Mouse (Mus musculus): ENCODE measurements at regions not wholly inside any gene's neighbourhood (a gene's known extent, or its start where the extent isn't known, plus 50 kb on each side); places are given as distances from the start of the nearest gene placed in this dataset.

DNA sequence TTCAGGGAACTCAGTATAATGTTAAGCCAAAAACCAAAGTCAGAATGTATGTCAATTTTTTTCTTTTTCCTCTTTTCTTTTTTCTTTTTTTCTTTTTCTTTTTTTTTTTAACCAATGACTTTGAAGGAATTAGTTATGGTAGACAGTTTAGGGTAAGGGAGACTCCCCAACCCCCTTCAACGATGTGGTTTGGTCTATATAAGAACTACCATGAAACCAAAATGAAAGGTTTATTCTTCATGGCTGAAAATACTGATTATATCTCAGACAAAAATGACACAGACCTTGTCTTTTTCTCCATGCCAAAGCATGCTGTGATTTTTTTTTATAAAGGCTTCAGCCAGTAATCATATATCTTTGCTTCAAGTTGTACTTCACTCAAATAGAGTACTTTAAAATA is 526.7 kb downstream of the Ptprc start:
- ATAC-seq (ENCODE audit: low read depth) = peak; percentile 30; the same call in 1 of the 2 replicates
- H3K4me1 ChIP-seq (ENCODE audit: control insufficient read depth, insufficient read depth, low read length) = peaks cover 25% of the 10 kb centered on the region
- H3K27ac ChIP-seq (replicated peaks; ENCODE audit: low read depth, low read length) = peak overlapping the region; percentile 0; the same call in 1 of the 2 replicates
- no peaks in the 10 kb centered on the region for H3K36me3 ChIP-seq (ENCODE audit: control insufficient read depth, insufficient read depth, low read length)
- no peaks in the 10 kb centered on the region for H3K27me3 ChIP-seq (replicated peaks; ENCODE audit: control insufficient read depth, insufficient read depth, low read length)
- H3K4me2 ChIP-seq (ENCODE audit: low read depth, low read length) = no peak overlapping the region
- DNase-seq (ENCODE audit: low spot score) = peak; percentile 53
- no peak overlapping the region for H3K9ac ChIP-seq (ENCODE audit: low read depth, low read length)
- H3K9me3 ChIP-seq (ENCODE audit: control insufficient read depth, low read length) = no peaks in the 10 kb centered on the region
- WGBS = 45% methylated on average over 1 of the region's 1 CpGs
- no peak overlapping the region for H3K4me3 ChIP-seq (ENCODE audit: low read depth, low read length)

DNA sequence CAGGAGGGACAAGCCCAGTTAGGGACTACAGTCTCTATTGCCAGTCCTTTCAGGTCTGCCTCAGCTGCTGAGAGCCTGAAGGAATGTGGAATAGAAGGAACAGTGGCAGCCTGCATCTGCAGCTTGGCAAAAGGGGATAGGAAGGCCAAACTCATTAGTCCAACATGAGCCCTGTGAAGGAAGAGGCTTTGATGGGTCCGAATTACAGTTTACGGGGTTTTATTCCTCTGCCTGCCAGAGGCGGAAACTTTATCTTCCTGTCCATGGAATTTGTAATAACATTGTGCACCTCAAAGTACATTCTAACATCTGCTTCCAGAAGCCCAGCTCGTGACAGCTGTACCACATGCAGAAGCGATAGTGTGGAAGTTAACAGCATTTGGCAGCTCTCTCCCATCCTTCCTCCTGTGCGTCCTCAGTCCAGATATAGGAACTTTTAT is 530.9 kb downstream of the Ptprc start:
- H3K27me3 ChIP-seq (replicated peaks; ENCODE audit: control insufficient read depth, insufficient read depth, low read length) = no peaks in the 10 kb centered on the region
- 27% methylated on average over 6 of the region's 6 CpGs for WGBS
- H3K9ac ChIP-seq (ENCODE audit: low read depth, low read length) = no peak overlapping the region
- H3K27ac ChIP-seq (replicated peaks; ENCODE audit: low read depth, low read length) = peak overlapping the region; percentile 54
- no peaks in the 10 kb centered on the region for H3K9me3 ChIP-seq (ENCODE audit: control insufficient read depth, low read length)
- peak; percentile 77 for ATAC-seq (ENCODE audit: low read depth)
- no peak overlapping the region for H3K4me3 ChIP-seq (ENCODE audit: low read depth, low read length)
- DNase-seq (ENCODE audit: low spot score) = peak; percentile 83
- H3K4me1 ChIP-seq (ENCODE audit: control insufficient read depth, insufficient read depth, low read length) = peaks cover 12% of the 10 kb centered on the region
- no peaks in the 10 kb centered on the region for H3K36me3 ChIP-seq (ENCODE audit: control insufficient read depth, insufficient read depth, low read length)
- H3K4me2 ChIP-seq (ENCODE audit: low read depth, low read length) = no peak overlapping the region

DNA sequence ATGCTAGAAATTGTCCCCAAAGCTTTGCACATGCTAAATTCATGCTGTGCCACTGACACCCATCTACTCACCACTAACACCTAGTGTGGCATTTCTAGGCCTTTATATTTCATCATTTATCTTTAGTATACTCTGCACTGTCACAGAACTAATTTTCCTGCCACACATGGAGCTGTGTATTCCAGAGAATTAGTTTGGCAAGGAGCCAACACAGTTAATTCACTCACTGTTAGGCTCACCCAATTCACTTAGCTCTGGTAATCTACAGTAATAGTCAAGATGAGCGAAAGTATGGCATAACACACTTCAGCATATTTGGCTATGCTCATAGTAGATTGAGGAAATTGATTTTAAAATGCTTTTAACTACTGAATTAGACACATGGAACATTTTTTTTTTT is 532.0 kb downstream of the Ptprc start:
- H3K4me1 ChIP-seq (ENCODE audit: control insufficient read depth, insufficient read depth, low read length) = peaks cover 10% of the 10 kb centered on the region
- H3K4me2 ChIP-seq (ENCODE audit: low read depth, low read length) = no peak overlapping the region
- no peaks in the 10 kb centered on the region for H3K9me3 ChIP-seq (ENCODE audit: control insufficient read depth, low read length)
- H3K9ac ChIP-seq (ENCODE audit: low read depth, low read length) = no peak overlapping the region
- H3K4me3 ChIP-seq (ENCODE audit: low read depth, low read length) = no peak overlapping the region
- DNase-seq (ENCODE audit: low spot score) (peak; percentile 54), ATAC-seq (ENCODE audit: low read depth) (no peak)
- no peak overlapping the region for H3K27ac ChIP-seq (replicated peaks; ENCODE audit: low read depth, low read length)
- H3K36me3 ChIP-seq (ENCODE audit: control insufficient read depth, insufficient read depth, low read length) = no peaks in the 10 kb centered on the region
- 78% methylated on average over 1 of the region's 1 CpGs for WGBS
- no peaks in the 10 kb centered on the region for H3K27me3 ChIP-seq (replicated peaks; ENCODE audit: control insufficient read depth, insufficient read depth, low read length)

DNA sequence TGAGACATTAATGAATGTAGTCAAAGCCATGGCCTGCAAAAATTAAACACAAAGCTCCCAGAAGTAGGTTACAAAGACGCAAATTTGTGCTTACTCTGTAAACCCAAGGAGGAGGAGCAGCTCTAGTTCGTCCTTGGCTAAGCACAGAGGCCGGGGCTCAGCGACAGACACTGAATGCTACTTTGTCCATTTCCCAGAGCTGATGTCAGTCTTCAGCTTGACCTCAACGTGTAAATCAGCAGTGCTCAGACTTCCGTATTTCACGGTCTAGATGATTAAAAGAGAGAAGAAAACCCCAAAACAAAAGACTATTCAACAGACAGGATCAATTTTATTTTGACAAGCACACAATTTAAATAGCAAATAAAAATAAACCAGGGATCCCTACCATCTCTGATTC is 534.7 kb downstream of the Ptprc start:
- H3K9me3 ChIP-seq (ENCODE audit: control insufficient read depth, low read length) = no peaks in the 10 kb centered on the region
- H3K36me3 ChIP-seq (ENCODE audit: control insufficient read depth, insufficient read depth, low read length) = no peaks in the 10 kb centered on the region
- no peaks in the 10 kb centered on the region for H3K27me3 ChIP-seq (replicated peaks; ENCODE audit: control insufficient read depth, insufficient read depth, low read length)
- DNase-seq (ENCODE audit: low spot score) (no peak), ATAC-seq (ENCODE audit: low read depth) (no peak)
- H3K4me1 ChIP-seq (ENCODE audit: control insufficient read depth, insufficient read depth, low read length) = peaks cover 20% of the 10 kb centered on the region
- H3K4me3 ChIP-seq (ENCODE audit: low read depth, low read length) = no peak overlapping the region
- H3K4me2 ChIP-seq (ENCODE audit: low read depth, low read length) = no peak overlapping the region
- WGBS = 25% methylated on average over 7 of the region's 7 CpGs
- H3K9ac ChIP-seq (ENCODE audit: low read depth, low read length) = no peak overlapping the region
- no peak overlapping the region for H3K27ac ChIP-seq (replicated peaks; ENCODE audit: low read depth, low read length)

DNA sequence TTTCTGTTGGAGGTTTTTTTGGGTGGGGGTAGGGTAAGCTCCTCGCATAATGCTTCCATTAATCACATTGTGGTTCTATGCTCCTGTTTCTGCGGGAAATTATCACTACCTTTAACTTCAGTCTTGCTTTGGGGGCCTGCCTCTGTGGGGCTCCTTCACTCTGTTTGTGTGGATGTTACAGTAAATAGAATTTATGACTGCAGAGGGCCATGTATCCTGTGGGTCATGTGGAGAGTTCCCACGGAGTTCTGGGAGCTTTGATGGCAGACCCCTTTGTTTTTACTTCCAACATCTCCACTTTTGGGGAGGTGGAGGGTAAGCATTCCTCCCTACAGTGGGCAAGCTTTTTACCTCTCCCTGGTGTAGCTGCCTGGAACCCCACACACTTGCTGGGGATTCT is 538.6 kb downstream of the Ptprc start:
- Histone ChIP-seq H3K9me3 (ENCODE audit: control insufficient read depth, low read length) (no peaks in the 10 kb centered on the region), H3K27me3 (replicated peaks; ENCODE audit: control insufficient read depth, insufficient read depth, low read length) (no peaks in the 10 kb centered on the region), H3K4me2 (ENCODE audit: low read depth, low read length) (no peak overlapping the region), H3K27ac (replicated peaks; ENCODE audit: low read depth, low read length) (0 out of 2 replicates have a peak overlapping the region, but pooled peaks have one; percentile 33), H3K36me3 (ENCODE audit: control insufficient read depth, insufficient read depth, low read length) (no peaks in the 10 kb centered on the region), H3K4me3 (ENCODE audit: low read depth, low read length) (no peak overlapping the region), H3K9ac (ENCODE audit: low read depth, low read length) (no peak overlapping the region), H3K4me1 (ENCODE audit: control insufficient read depth, insufficient read depth, low read length) (peaks cover 13% of the 10 kb centered on the region)
- no peak for ATAC-seq (ENCODE audit: low read depth)
- DNase-seq (ENCODE audit: low spot score) = no peak
- WGBS = 38% methylated on average over 3 of the region's 3 CpGs

DNA sequence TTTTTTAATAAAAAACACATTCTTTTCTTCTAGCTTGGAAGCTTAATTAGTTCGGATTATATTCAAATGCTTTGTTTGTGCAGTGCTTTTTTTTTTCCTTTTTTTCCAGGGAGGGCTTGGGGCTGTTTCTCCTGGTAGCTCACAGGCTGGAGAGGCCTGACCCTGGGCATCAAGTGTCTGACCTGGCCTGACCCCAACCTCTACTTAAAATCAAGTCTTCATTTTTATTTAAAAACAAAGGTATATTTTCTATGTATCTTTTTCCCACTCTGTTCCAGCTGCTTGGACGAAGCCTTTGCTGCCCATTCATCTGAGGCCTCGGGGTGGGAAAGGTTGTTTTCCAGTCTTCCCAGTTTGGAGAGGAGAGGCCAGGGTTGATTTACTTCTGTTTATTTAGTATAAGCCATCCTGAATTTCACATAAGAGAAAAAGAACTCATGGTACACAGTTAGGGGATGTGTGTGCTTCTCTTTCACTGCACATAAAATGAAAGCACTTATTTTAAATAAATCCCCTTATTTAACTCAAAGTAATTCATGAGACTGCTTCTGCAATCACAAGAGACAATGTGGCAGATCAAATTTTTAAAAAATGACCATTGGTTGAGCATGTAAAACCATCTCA is 539.1 kb downstream of the Ptprc start:
- no peak overlapping the region for H3K9ac ChIP-seq (ENCODE audit: low read depth, low read length)
- H3K36me3 ChIP-seq (ENCODE audit: control insufficient read depth, insufficient read depth, low read length) = no peaks in the 10 kb centered on the region
- ATAC-seq (ENCODE audit: low read depth) (no peak), DNase-seq (ENCODE audit: low spot score) (no peak)
- H3K4me1 ChIP-seq (ENCODE audit: control insufficient read depth, insufficient read depth, low read length) = peaks cover 13% of the 10 kb centered on the region
- H3K4me3 ChIP-seq (ENCODE audit: low read depth, low read length) = no peak overlapping the region
- H3K9me3 ChIP-seq (ENCODE audit: control insufficient read depth, low read length) = no peaks in the 10 kb centered on the region
- H3K4me2 ChIP-seq (ENCODE audit: low read depth, low read length) = no peak overlapping the region
- 31% methylated on average over 3 of the region's 3 CpGs for WGBS
- no peaks in the 10 kb centered on the region for H3K27me3 ChIP-seq (replicated peaks; ENCODE audit: control insufficient read depth, insufficient read depth, low read length)
- peak overlapping the region; percentile 33; the same call in 1 of the 2 replicates for H3K27ac ChIP-seq (replicated peaks; ENCODE audit: low read depth, low read length)

DNA sequence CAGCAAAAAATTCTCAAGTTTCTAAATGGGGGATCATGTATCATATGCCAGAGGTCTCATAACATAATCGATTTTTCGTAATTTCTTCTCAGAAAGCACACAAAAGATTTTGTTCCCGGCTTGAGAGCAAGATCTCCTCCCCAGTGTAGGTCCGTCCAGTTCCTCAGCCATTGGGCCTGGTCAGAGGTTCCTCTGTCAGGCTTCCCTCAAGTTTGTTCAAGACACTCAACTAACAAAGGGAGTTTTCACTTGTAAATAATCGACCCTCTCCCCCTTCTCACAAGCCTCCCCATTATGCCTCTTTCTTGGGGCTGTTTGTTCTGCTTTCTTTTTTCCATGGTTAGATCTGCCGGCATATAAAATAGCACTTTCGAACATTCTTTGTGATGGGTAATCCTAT is 539.7 kb downstream of the Ptprc start:
- peaks cover 13% of the 10 kb centered on the region for H3K4me1 ChIP-seq (ENCODE audit: control insufficient read depth, insufficient read depth, low read length)
- H3K4me3 ChIP-seq (ENCODE audit: low read depth, low read length) = no peak overlapping the region
- H3K4me2 ChIP-seq (ENCODE audit: low read depth, low read length) = no peak overlapping the region; the same call in 1 of the 2 replicates
- WGBS = 28% methylated on average over 7 of the region's 7 CpGs
- no peak for ATAC-seq (ENCODE audit: low read depth)
- H3K9ac ChIP-seq (ENCODE audit: low read depth, low read length) = no peak overlapping the region
- H3K27me3 ChIP-seq (replicated peaks; ENCODE audit: control insufficient read depth, insufficient read depth, low read length) = no peaks in the 10 kb centered on the region
- no peaks in the 10 kb centered on the region for H3K9me3 ChIP-seq (ENCODE audit: control insufficient read depth, low read length)
- no peaks in the 10 kb centered on the region for H3K36me3 ChIP-seq (ENCODE audit: control insufficient read depth, insufficient read depth, low read length)
- DNase-seq (ENCODE audit: low spot score) = no peak
- no peak overlapping the region; the same call in 1 of the 2 replicates for H3K27ac ChIP-seq (replicated peaks; ENCODE audit: low read depth, low read length)

DNA sequence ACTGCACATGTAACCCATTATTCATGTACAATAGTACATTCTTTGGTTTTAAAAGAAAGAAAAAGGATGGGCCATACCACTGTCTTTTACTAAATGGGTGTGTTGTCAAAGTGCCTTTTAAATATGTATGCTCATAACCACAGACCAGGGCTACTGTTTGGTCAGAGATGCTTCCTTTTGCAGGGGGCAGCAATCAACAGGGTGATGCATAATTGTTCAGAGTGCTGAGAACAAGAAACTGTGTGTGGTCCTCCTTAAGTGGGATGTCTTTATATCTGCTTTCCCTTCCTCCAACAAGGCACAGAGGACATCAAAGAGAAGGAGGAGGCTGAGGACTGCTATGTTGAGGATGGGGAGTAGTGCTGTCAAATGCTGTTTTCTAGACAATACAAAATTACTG is 544.0 kb downstream of the Ptprc start:
- H3K9ac ChIP-seq (ENCODE audit: low read depth, low read length) = no peak overlapping the region
- ATAC-seq (ENCODE audit: low read depth) = 0 out of 2 replicates have a peak, but pooled peaks have one; percentile 33
- DNase-seq (ENCODE audit: low spot score) = no peak
- H3K27me3 ChIP-seq (replicated peaks; ENCODE audit: control insufficient read depth, insufficient read depth, low read length) = no peaks in the 10 kb centered on the region
- no peaks in the 10 kb centered on the region for H3K9me3 ChIP-seq (ENCODE audit: control insufficient read depth, low read length)
- H3K36me3 ChIP-seq (ENCODE audit: control insufficient read depth, insufficient read depth, low read length) = no peaks in the 10 kb centered on the region
- peaks cover 7% of the 10 kb centered on the region for H3K4me1 ChIP-seq (ENCODE audit: control insufficient read depth, insufficient read depth, low read length)
- no peak overlapping the region for H3K27ac ChIP-seq (replicated peaks; ENCODE audit: low read depth, low read length)
- H3K4me2 ChIP-seq (ENCODE audit: low read depth, low read length) = no peak overlapping the region
- H3K4me3 ChIP-seq (ENCODE audit: low read depth, low read length) = no peak overlapping the region

DNA sequence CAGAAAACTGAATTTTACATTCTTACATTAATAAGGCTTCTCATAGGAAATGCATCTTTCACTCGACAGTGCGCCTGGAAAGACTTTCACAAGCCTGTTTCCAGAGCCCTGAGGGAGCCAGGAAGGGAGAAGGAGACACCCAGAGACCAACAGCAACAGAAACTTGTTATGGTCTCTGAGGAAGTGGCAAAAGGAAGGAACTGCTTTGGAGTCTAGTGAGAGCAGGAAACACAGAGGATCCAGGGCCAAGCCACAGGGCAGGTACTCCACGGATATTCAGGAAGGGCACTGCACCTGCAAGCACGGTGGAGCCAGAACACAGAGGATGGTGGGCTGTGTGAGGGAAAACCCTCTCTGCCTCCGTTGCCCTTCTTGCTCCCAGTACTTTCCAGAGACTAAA is 554.8 kb downstream of the Ptprc start:
- no peaks in the 10 kb centered on the region for H3K36me3 ChIP-seq (ENCODE audit: control insufficient read depth, insufficient read depth, low read length)
- WGBS = 63% methylated on average over 5 of the region's 5 CpGs
- no peak overlapping the region for H3K9ac ChIP-seq (ENCODE audit: low read depth, low read length)
- H3K27ac ChIP-seq (replicated peaks; ENCODE audit: low read depth, low read length) = no peak overlapping the region
- H3K4me2 ChIP-seq (ENCODE audit: low read depth, low read length) = no peak overlapping the region
- no peaks in the 10 kb centered on the region for H3K9me3 ChIP-seq (ENCODE audit: control insufficient read depth, low read length)
- ATAC-seq (ENCODE audit: low read depth) (no peak), DNase-seq (ENCODE audit: low spot score) (no peak)
- H3K4me3 ChIP-seq (ENCODE audit: low read depth, low read length) = no peak overlapping the region
- no peaks in the 10 kb centered on the region for H3K4me1 ChIP-seq (ENCODE audit: control insufficient read depth, insufficient read depth, low read length)
- no peaks in the 10 kb centered on the region for H3K27me3 ChIP-seq (replicated peaks; ENCODE audit: control insufficient read depth, insufficient read depth, low read length)
